8 mouse cellular contexts compared by ENCODE assay signal in genomic region chr19:6398447-6399284, GRCm38 (mm10). TPM values are rescaled to one million over a fixed set of nuclear protein-coding genes. Genes with fewer than 3 reads are reported as not detected.
DNase-seq lines count a peak whose midpoint lies in the region; ATAC-seq and TF ChIP-seq lines count a peak whose summit lies in the region.

No protein-coding gene starts in this region.

- under 1% methylated on average over 39 of the region's 39 CpGs for WGBS in hindbrain, embryonic 15.5 days
- WGBS in liver, embryonic 11.5 days, result 2% methylated on average over 37 of the region's 39 CpGs
- WGBS in thymus, adult 2 months, result 1% methylated on average over 38 of the region's 39 CpGs

- no peaks in the 10 kb centered on the region for H3K9me3 ChIP-seq in MEL (replicated peaks; ENCODE audit: insufficient read depth, low read length)
- H3K9me3 ChIP-seq in hindbrain, embryonic 15.5 days, result no peaks in the 10 kb centered on the region
- H3K9me3 ChIP-seq in liver, embryonic 11.5 days (ENCODE audit: control insufficient read depth, low read length), result no peaks in the 10 kb centered on the region

- intact Hi-C loops in left cerebral cortex, postnatal 25 days (cut with DNase I), result no loop called here

- H3K27ac ChIP-seq in MEL (ENCODE audit: control insufficient read depth, low read depth, low read length), result peak overlapping the region; percentile 67
- H3K27ac ChIP-seq in hindbrain, embryonic 15.5 days (replicated peaks), result peak overlapping the region; percentile 82
- H3K27ac ChIP-seq in liver, embryonic 11.5 days (ENCODE audit: low read depth, low read length), result peak overlapping the region; percentile 65
- peak overlapping the region; percentile 99 for H3K27ac ChIP-seq in thymus, adult 2 months (ENCODE audit: control insufficient read depth, insufficient read depth, low read length)

- TF ChIP-seq CTCF in MEL (IDR thresholded peaks at IDR 0.05 in 2 of 3, conservative IDR thresholded peaks at IDR 0.05 in 1 of 3; ENCODE audit: control insufficient read depth in 1 of 3, insufficient read depth in 1 of 3, low read depth in 2 of 3, low read length in 3 of 3, poor library complexity in 1 of 3, severe bottlenecking in 1 of 3), result no peak
- TF ChIP-seq CTCF in thymus, adult 2 months (IDR thresholded peaks at IDR 0.05; ENCODE audit: borderline replicate concordance, control insufficient read depth, extremely low read depth, insufficient read depth, low read length, poor library complexity), result no peak

- H3K27me3 ChIP-seq in MEL (ENCODE audit: control insufficient read depth in 1 of 2, insufficient read depth in 2 of 2, low read length in 2 of 2) (no peaks in the 10 kb centered on the region), myocyte (ENCODE audit: control insufficient read depth, insufficient read depth, insufficient read length) (peaks cover 30% of the 10 kb centered on the region)
- H3K27me3 ChIP-seq in hindbrain, embryonic 15.5 days, result peaks cover 9% of the 10 kb centered on the region; the same call in 1 of the 2 replicates
- H3K27me3 ChIP-seq in liver, embryonic 11.5 days (replicated peaks; ENCODE audit: control insufficient read depth, insufficient read depth, low read length), result peaks cover 18% of the 10 kb centered on the region
- H3K27me3 ChIP-seq in thymus, adult 2 months (ENCODE audit: control insufficient read depth, insufficient read depth, low read length), result no peaks in the 10 kb centered on the region

- DNase-seq in MEL (ENCODE audit: low read depth, low spot score), result no peak
- peak; percentile 64 for DNase-seq in cerebellum, adult 18-20 months
- peak; percentile 58 to 75 for DNase-seq in gastrocnemius, adult 8-10 months (ENCODE audit: low spot score in 2 of 2)
- DNase-seq in liver, embryonic 11.5 days (ENCODE audit: low spot score), result peak; percentile 66
- peak; percentile 93 for DNase-seq in thymus, adult 2 months
- DNase-seq in left cerebral cortex, postnatal 25 days (ENCODE audit: low spot score in 2 of 2), result no peak

- H3K36me3 ChIP-seq in MEL (ENCODE audit: control insufficient read depth in 1 of 2, insufficient read depth in 2 of 2, low read length in 2 of 2) (peaks cover 0 to 4% of the 10 kb centered on the region in 2 experiments; a peak in 2 of 4 replicates), myocyte (ENCODE audit: control insufficient read depth, insufficient read depth) (no peaks in the 10 kb centered on the region)
- no peaks in the 10 kb centered on the region for H3K36me3 ChIP-seq in hindbrain, embryonic 15.5 days
- no peaks in the 10 kb centered on the region for H3K36me3 ChIP-seq in liver, embryonic 11.5 days (ENCODE audit: control insufficient read depth, insufficient read depth, low read length)
- 0 out of 2 replicates have a peak, but pooled peaks cover 2% of the 10 kb centered on the region for H3K36me3 ChIP-seq in thymus, adult 2 months (ENCODE audit: control insufficient read depth, insufficient read depth, low read length)

- TF ChIP-seq POLR2A in MEL (IDR thresholded peaks at IDR 0.05; ENCODE audit: control insufficient read depth in 1 of 2, insufficient read depth in 1 of 2, low read depth in 1 of 2, low read length in 2 of 2, poor library complexity in 1 of 2) (no peak), myocyte (IDR thresholded peaks at IDR 0.05; ENCODE audit: insufficient read length, low read depth) (no peak)
- TF ChIP-seq POLR2A in thymus, adult 2 months (IDR thresholded peaks at IDR 0.05; ENCODE audit: control insufficient read depth, extremely low read depth, insufficient read depth, low read length, poor library complexity), result no peak

- peak; percentile 76 for ATAC-seq in hindbrain, embryonic 15.5 days (ENCODE audit: low FRiP score, low read depth)
- peak; percentile 48 for ATAC-seq in liver, embryonic 11.5 days (replicated peaks; ENCODE audit: low FRiP score)

- peak overlapping the region; percentile 99 for H3K4me2 ChIP-seq in hindbrain, embryonic 15.5 days
- peak overlapping the region; percentile 100 for H3K4me2 ChIP-seq in liver, embryonic 11.5 days
- H3K4me2 ChIP-seq in myocyte (ENCODE audit: low read depth), result peak overlapping the region; percentile 62

- peaks cover 0 to 22% of the 10 kb centered on the region in 2 experiments; a peak in 3 of 4 replicates for H3K4me1 ChIP-seq in MEL (ENCODE audit: control insufficient read depth in 1 of 2, insufficient read depth in 2 of 2, low read length in 2 of 2)
- peaks cover 45% of the 10 kb centered on the region for H3K4me1 ChIP-seq in hindbrain, embryonic 15.5 days (replicated peaks)
- peaks cover 38% of the 10 kb centered on the region for H3K4me1 ChIP-seq in liver, embryonic 11.5 days (replicated peaks; ENCODE audit: control insufficient read depth, insufficient read depth, low read length)
- peaks cover 36% of the 10 kb centered on the region for H3K4me1 ChIP-seq in thymus, adult 2 months (replicated peaks; ENCODE audit: control insufficient read depth, insufficient read depth, low read length)

- H3K79me2 ChIP-seq in MEL (ENCODE audit: control insufficient read depth, insufficient read depth, low read length, poor library complexity), result peaks cover 2% of the 10 kb centered on the region; the same call in 1 of the 2 replicates
- no peaks in the 10 kb centered on the region for H3K79me2 ChIP-seq in myocyte (ENCODE audit: control insufficient read depth, insufficient read depth)

- H3K9ac ChIP-seq in MEL (ENCODE audit: control insufficient read depth, low read depth, low read length, poor library complexity, severe bottlenecking), result peak overlapping the region; percentile 75
- peak overlapping the region; percentile 52 for H3K9ac ChIP-seq in hindbrain, embryonic 15.5 days
- H3K9ac ChIP-seq in liver, embryonic 11.5 days (ENCODE audit: low read depth, low read length), result peak overlapping the region; percentile 72

- no peak overlapping the region for H3ac ChIP-seq in myocyte (ENCODE audit: control insufficient read depth, insufficient read length)

- no peak for TF ChIP-seq RAD21 in MEL (IDR thresholded peaks at IDR 0.05; ENCODE audit: low read depth, low read length)

- no peak for TF ChIP-seq EP300 in MEL (IDR thresholded peaks at IDR 0.05; ENCODE audit: low read depth in 1 of 2, low read length in 2 of 2)

- H3K4me3 ChIP-seq in MEL (ENCODE audit: control insufficient read depth in 1 of 2, insufficient read depth in 1 of 2, low read depth in 2 of 2, low read length in 2 of 2), result peak overlapping the region; percentile 56 to 89
- H3K4me3 ChIP-seq in hindbrain, embryonic 15.5 days, result peak overlapping the region; percentile 65
- H3K4me3 ChIP-seq in liver, embryonic 11.5 days (ENCODE audit: low read depth, low read length), result peak overlapping the region; percentile 71
- no peak overlapping the region for H3K4me3 ChIP-seq in myocyte
- peak overlapping the region; percentile 81 for H3K4me3 ChIP-seq in thymus, adult 2 months (ENCODE audit: control insufficient read depth, insufficient read depth, low read length)

RNA-seq across cellular contexts. Expression of gene Rasgrp2, which starts 0.5 kb away (rescaled TPM):
- 176 TPM in 2 replicates for total RNA-seq in MEL (2012; rRNA removed)
- polyA plus RNA-seq in MEL (2012; ENCODE audit: insufficient read depth in 1 of 2, insufficient read length in 2 of 2, low read depth in 1 of 2, low replicate concordance in 2 of 2, missing spikeins in 1 of 2), result 100 to 1,000 TPM in 1 of 2 experiments, not detected in 1; 233 TPM
- 10 to 100 TPM in 2 of 4 experiments, 1 to 10 TPM in 2; 7.4 to 19.6 (median 11.1) TPM for total RNA-seq in gastrocnemius, adult 8-10 months (2022)
- polyA plus RNA-seq in hindbrain, embryonic 15.5 days (2015; fragmentation: Nextera tagmentation; extraction: Ambion mirVana), result 140 and 148 TPM in 2 replicates
- 97.6 and 105 TPM in 2 replicates for polyA plus RNA-seq in liver, embryonic 11.5 days (2014; fragmentation: Nextera tagmentation; extraction: Ambion mirVana)
- polyA plus RNA-seq in myocyte (2012; fragmentation: generic; extraction: Trizol), result 8.0 TPM
- 558 and 561 TPM in 2 replicates for polyA plus RNA-seq in thymus, adult 2 months (2012; rRNA removed)
- 10 to 100 TPM; 49.8 to 86.4 TPM for total RNA-seq in left cerebral cortex, postnatal 25 days (2021)

RNA-seq across cellular contexts. Expression of gene Pygm, which starts 14.5 kb away (rescaled TPM):
- total RNA-seq in MEL (2012; rRNA removed), result 0.62 and 0.73 TPM in 2 replicates
- polyA plus RNA-seq in MEL (2012; ENCODE audit: insufficient read depth in 1 of 2, insufficient read length in 2 of 2, low read depth in 1 of 2, low replicate concordance in 2 of 2, missing spikeins in 1 of 2), result 1 to 10 TPM in 1 of 2 experiments, not detected in 1; 3.3 TPM
- 1,000 to 10,000 TPM; 8,302 to 9,332 (median 8,668) TPM for total RNA-seq in gastrocnemius, adult 8-10 months (2022)
- polyA plus RNA-seq in hindbrain, embryonic 15.5 days (2015; fragmentation: Nextera tagmentation; extraction: Ambion mirVana), result 7.0 and 7.6 TPM in 2 replicates
- polyA plus RNA-seq in liver, embryonic 11.5 days (2014; fragmentation: Nextera tagmentation; extraction: Ambion mirVana), result 1.4 and 4.3 TPM in 2 replicates
- polyA plus RNA-seq in myocyte (2012; fragmentation: generic; extraction: Trizol), result 232 TPM
- 6.5 and 41.6 TPM in 2 replicates for polyA plus RNA-seq in thymus, adult 2 months (2012; rRNA removed)
- 10 to 100 TPM; 26.8 to 35.5 TPM for total RNA-seq in left cerebral cortex, postnatal 25 days (2021)

RNA-seq across cellular contexts. Expression of gene Nrxn2, which starts 19.9 kb away (rescaled TPM):
- 0.07 and 0.39 TPM in 2 replicates for total RNA-seq in MEL (2012; rRNA removed)
- under 1 TPM in 1 of 2 experiments, not detected in 1; 0.42 TPM for polyA plus RNA-seq in MEL (2012; ENCODE audit: insufficient read depth in 1 of 2, insufficient read length in 2 of 2, low read depth in 1 of 2, low replicate concordance in 2 of 2, missing spikeins in 1 of 2)
- total RNA-seq in gastrocnemius, adult 8-10 months (2022), result 1 to 10 TPM in 2 of 4 experiments, under 1 TPM in 2; 0.31 to 1.8 (median 1.0) TPM
- polyA plus RNA-seq in hindbrain, embryonic 15.5 days (2015; fragmentation: Nextera tagmentation; extraction: Ambion mirVana), result 44.3 and 46.6 TPM in 2 replicates
- polyA plus RNA-seq in liver, embryonic 11.5 days (2014; fragmentation: Nextera tagmentation; extraction: Ambion mirVana), result 1.1 and 1.6 TPM in 2 replicates
- polyA plus RNA-seq in myocyte (2012; fragmentation: generic; extraction: Trizol), result 0.01 TPM
- polyA plus RNA-seq in thymus, adult 2 months (2012; rRNA removed), result 1.2 and 1.5 TPM in 2 replicates
- 100 to 1,000 TPM; 627 to 654 TPM for total RNA-seq in left cerebral cortex, postnatal 25 days (2021)

RNA-seq across cellular contexts. Expression of gene Sf1, which starts 35.2 kb away (rescaled TPM):
- total RNA-seq in MEL (2012; rRNA removed), result 65.7 and 71.9 TPM in 2 replicates
- polyA plus RNA-seq in MEL (2012; ENCODE audit: insufficient read depth in 1 of 2, insufficient read length in 2 of 2, low read depth in 1 of 2, low replicate concordance in 2 of 2, missing spikeins in 1 of 2) (100 to 1,000 TPM; 211 to 245 TPM), myocyte (2012; fragmentation: generic; extraction: Trizol) (131 TPM)
- 10 to 100 TPM; 69.0 to 88.0 (median 73.8) TPM for total RNA-seq in gastrocnemius, adult 8-10 months (2022)
- 103 and 117 TPM in 2 replicates for polyA plus RNA-seq in hindbrain, embryonic 15.5 days (2015; fragmentation: Nextera tagmentation; extraction: Ambion mirVana)
- 194 and 203 TPM in 2 replicates for polyA plus RNA-seq in liver, embryonic 11.5 days (2014; fragmentation: Nextera tagmentation; extraction: Ambion mirVana)
- 365 and 553 TPM in 2 replicates for polyA plus RNA-seq in thymus, adult 2 months (2012; rRNA removed)
- 100 to 1,000 TPM; 180 to 195 TPM for total RNA-seq in left cerebral cortex, postnatal 25 days (2021)

RNA-seq across cellular contexts. Expression of gene Map4k2, which starts 57.7 kb away (rescaled TPM):
- 8.0 and 10.2 TPM in 2 replicates for total RNA-seq in MEL (2012; rRNA removed)
- polyA plus RNA-seq in MEL (2012; ENCODE audit: insufficient read depth in 1 of 2, insufficient read length in 2 of 2, low read depth in 1 of 2, low replicate concordance in 2 of 2, missing spikeins in 1 of 2) (10 to 100 TPM in 1 of 2 experiments, not detected in 1; 22.3 TPM), myocyte (2012; fragmentation: generic; extraction: Trizol) (10.0 TPM)
- total RNA-seq in gastrocnemius, adult 8-10 months (2022), result 10 to 100 TPM in 1 of 4 experiments, 1 to 10 TPM in 3; 6.9 to 10.7 (median 8.0) TPM
- 20.1 and 21.8 TPM in 2 replicates for polyA plus RNA-seq in hindbrain, embryonic 15.5 days (2015; fragmentation: Nextera tagmentation; extraction: Ambion mirVana)
- polyA plus RNA-seq in liver, embryonic 11.5 days (2014; fragmentation: Nextera tagmentation; extraction: Ambion mirVana), result 12.9 and 14.2 TPM in 2 replicates
- 1,004 and 1,040 TPM in 2 replicates for polyA plus RNA-seq in thymus, adult 2 months (2012; rRNA removed)
- total RNA-seq in left cerebral cortex, postnatal 25 days (2021), result 10 to 100 TPM; 83.3 to 92.3 TPM

Comparison
In these comparisons a context has a peak if more than half of its experiments do, and no peak if none do; other contexts are left out.
1. DNase-seq: peak in cerebellum, adult 18-20 months (2 of 2), gastrocnemius, adult 8-10 months (2 of 2), liver, embryonic 11.5 days (single experiment) and thymus, adult 2 months (single experiment); none in MEL (single experiment) and left cerebral cortex, postnatal 25 days (0 of 2).
2. RNA of gene Nrxn2, which starts 19.9 kb away (polyA plus RNA-seq): 44.3 to 46.6 TPM in hindbrain, embryonic 15.5 days; 1.1 to 1.6 TPM in liver, embryonic 11.5 days, 1.2 to 1.5 TPM in thymus, adult 2 months, 0.42 TPM in MEL and 0.01 TPM in myocyte (single experiment); every median in the first group is over 10 times any median in the second.
3. Peak in every context shown above with its lines, with median percentiles within 50 percentile points of each other: H3K27ac ChIP-seq, H3K9ac ChIP-seq and H3K4me2 ChIP-seq.